Mouse (Mus musculus) induced T-regulatory cell, adult 2 months (primary cell): Measurements from ENCODE around the gene Psenen.

Experiments
- DNase-seq: peaks from one replicate; pipeline ENCODE4 v3.0.0-alpha.2; 2012; ENCODE audit warnings: low read depth

Gene Psenen

GRCm38 (mm10) chr7:30553810-30554584 is 9.4 kb downstream of the Psenen start:
- no peak for DNase-seq

DNA sequence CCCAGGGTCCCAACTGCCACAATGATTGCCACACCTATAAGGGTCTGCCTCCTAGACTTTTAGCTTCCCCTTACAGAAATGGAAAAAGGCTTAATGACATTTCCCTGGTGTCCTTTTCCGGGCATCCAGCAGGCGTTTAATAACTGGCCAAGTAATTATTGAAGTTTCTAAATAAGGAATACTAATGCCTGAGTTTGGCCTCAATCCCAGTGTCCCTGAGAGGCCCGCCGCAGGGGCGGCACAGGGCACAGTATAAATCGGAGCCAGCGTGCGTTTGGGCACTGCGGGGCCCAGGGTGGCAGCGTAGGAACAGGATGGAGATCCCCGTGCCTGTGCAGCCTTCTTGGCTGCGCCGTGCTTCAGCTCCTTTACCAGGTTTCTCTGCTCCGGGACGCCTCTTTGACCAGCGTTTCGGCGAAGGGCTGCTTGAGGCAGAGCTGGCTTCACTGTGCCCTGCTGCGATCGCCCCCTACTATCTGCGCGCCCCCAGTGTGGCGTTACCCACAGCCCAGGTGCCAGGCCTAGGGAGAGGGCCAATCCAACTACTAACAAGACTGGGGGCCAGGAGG is 10.3 kb downstream of the Psenen start:
- peak; percentile 60 for DNase-seq

DNA sequence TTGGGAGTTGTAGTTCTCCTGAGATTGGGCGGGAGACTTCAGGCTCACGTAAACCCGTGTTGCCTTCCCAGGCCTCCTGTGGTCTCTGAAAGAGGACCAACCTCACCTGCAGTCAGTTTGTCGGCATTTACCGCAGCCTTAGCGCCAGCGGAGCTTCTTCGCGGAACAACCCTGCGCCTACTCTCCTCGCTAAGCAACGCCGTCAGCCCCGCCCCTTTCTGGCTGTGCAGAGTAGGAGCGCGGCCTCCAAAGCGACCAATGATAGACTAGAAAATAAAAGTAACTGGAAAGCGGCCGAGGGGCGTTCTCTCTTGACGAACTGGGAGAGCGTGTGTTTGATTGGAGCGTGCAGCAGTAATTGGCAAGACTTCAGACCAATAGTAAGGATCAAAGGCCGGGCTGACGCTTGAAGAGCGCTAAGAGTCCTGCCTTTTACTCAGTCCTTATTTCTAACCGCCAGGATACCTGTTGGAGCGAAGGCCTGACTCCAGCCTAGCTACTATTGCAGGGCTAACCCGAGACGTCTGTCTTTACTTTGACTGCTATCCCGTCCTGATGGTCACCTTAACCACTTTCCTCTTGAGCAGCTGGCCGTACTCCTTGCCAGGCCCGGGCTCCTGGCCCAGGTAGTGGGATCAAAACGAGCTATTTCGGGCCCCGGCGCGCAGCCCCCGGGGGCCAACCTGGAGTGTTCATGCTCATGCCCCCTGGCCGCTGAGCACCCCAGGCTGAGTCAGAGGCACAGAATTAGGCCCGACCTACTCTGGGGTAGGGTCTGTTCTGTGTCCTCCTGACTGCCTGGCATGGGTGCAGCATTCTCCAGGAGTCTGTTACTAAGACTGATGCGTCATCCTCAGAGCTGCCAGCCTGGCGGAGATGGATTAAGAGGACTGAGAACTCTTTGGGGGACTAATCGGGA is 11.1 kb downstream of the Psenen start, which contains the start of the genes Hspb6 and Proser3:
Hspb6 (plus strand) TSS at position 77 of the 919 bp plus-strand sequence.
Proser3 (minus strand) TSS at position 198 of the 919 bp plus-strand sequence.
- peak; percentile 99 for DNase-seq

GRCm38 (mm10) chr7:30551445-30552101 is 11.9 kb downstream of the Psenen start:
- DNase-seq = no peak

DNA sequence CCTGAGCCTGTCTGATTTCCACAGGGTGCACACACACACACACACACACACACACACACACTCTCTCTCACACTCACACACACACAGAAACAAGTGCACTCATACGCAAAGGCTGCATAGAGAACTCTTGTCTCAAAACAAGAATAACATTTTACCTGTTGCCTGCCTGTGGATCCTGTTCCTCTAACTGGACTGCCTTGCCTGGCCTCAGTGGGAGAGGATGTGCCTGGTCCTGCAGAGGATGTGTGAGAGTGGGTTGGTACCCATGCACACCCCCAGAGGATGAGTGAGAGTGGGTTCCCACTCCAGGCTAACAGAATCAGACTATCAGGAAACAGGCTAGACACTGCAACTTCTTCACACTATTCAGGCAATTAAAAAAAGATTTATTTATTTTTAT is 12.8 kb downstream of the Psenen start:
- DNase-seq = no peak

DNA sequence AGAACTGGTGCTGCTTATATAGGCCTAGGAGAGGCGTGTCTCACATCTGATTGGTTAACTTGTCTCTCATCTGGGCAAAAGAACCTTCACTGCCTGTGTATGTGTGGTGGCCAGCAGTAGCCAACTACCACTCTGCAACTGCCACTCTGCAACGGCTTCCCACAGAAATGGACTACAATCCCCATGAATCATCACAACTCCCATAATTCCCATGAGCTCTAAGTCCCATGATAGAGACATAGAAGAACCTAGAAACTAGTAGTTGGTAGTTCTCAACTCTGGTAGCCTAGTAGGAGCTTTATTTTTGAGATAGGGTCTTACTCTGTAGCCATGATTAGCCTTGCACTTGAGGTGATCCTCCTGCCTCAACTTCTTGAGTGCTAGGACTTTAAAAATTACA is 13.5 kb downstream of the Psenen start:
- no peak for DNase-seq

DNA sequence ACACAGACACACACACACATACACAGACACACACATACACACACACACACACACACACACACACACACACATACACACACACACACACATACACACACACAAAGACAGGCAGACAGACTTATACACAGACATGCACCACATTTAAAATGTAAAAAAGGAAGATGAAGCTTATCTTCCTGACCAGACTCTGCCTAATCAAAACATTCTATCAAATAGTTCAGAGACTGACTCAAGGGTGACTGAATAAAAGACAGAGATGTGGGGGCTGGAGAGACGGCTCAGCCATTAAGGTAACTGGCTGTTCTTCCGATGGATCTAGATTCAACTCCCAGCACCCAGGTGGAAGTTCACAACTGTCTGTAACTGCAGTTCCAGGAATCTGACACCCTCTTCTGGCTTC is 19.1 kb downstream of the Psenen start:
- no peak for DNase-seq

DNA sequence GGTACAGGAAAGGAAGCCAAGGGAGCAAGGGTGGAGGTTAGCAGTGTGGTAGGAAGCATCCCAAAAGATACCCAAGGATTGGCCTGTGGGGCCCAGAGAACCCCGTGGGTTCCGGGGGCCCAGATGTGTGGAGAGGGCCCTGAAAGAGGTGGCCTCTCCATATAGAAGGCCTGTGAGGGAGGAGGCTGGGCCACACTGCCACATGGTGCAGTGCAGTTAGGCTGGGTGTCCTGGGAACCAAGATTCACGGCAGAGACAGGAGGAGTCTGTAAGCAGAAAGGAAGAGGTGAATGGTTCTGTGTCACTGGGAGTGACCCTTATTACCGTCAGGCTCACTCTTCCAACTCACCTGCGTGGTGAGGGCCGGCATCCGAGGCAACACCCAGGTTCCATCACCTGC is 22.9 kb downstream of the Psenen start:
- DNase-seq = no peak

GRCm38 (mm10) chr7:30534633-30535577 is 28.5 kb downstream of the Psenen start, which contains the start of gene Arhgap33:
Gene Arhgap33, minus strand, starts transcription at chr7:30535060.
- DNase-seq = peak; percentile 99

DNA sequence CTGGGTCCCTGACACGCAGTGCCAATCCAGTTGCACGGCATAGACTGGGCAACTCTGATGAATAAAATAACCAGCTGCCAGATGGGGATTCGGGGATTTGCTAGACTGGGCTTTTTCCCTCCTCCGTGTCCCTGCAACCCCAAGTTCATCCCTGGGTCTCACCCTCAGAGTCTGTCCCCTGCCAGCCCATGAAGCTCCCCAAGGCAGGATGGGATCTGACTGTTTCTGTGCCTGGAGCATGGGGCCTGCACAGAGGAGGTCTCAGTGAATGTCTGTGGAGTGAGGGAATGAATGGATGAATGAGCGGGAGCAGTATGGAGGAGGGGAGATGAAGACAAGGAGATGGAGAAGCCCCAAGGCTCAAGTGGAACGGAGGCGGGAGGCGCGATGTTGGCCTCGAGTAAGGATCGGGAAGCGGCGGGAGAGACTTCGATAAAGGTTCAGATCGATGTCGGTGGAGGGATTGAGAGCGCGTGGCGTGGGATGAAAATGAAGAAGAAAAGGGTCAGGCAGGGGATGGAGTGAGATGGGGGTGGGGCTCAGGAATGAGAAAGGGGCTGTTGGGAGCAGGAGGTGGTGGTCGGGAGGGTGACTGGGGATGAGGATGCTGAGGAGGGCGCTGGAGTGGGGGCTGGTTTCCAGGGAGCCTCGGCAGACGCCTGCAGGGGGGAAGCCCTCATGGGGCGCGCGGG is 29.3 kb downstream of the Psenen start:
- DNase-seq = no peak

- no peak for DNase-seq
Measured at GRCm38 (mm10) chr7:30532931-30533330, 30.5 kb downstream of the Psenen start.

- DNase-seq = no peak
Measured at GRCm38 (mm10) chr7:30531291-30531815, 32.1 kb downstream of the Psenen start.

DNA sequence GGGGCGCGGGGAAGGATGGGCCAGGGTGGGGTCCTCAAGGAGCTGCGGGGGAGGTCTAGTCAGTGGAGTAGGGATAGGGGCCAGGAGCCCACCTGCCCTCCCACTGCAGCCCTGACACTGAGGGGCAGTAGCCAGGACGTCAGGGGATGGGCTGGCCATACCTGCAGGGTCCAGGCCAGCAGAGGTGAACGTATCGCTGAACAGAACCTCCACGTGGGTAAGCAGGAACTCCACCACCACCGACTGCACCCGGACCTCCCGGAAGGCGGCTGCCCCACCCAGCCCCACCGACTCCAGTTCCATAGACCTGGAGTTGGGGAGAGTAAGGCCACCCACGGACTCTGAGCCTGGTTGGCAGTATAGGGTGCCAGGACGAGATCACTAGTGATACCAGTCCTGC is 36.4 kb downstream of the Psenen start:
- DNase-seq = no peak

- DNase-seq = no peak
Measured at GRCm38 (mm10) chr7:30526399-30526798, 37.0 kb downstream of the Psenen start.

- DNase-seq = no peak
Measured at GRCm38 (mm10) chr7:30525954-30526353, 37.5 kb downstream of the Psenen start.

- no peak for DNase-seq
Measured at GRCm38 (mm10) chr7:30524487-30524886, 38.9 kb downstream of the Psenen start.

DNA sequence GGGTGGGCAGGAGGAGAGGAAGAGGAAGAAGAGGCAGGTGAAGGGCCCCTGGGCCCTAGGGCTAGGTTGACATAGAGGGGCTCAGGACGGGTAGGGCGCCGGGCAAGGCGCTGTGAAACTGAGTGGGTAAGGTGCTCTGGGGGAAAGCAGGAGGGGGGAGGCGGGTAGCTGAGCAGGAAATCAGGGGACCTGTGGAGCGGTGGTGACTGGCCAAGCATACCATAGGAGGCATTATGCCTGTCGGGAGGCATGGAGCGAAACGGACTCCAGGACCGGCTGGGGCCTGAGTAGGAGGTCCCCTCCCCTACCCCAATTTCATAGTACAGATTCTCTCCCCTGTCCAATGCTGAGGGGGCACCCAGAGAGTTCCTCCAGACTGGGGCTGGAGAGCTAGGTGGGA is 40.6 kb downstream of the Psenen start:
- no peak for DNase-seq

GRCm38 (mm10) chr7:30520856-30521255 is 42.6 kb downstream of the Psenen start:
- DNase-seq = no peak

DNA sequence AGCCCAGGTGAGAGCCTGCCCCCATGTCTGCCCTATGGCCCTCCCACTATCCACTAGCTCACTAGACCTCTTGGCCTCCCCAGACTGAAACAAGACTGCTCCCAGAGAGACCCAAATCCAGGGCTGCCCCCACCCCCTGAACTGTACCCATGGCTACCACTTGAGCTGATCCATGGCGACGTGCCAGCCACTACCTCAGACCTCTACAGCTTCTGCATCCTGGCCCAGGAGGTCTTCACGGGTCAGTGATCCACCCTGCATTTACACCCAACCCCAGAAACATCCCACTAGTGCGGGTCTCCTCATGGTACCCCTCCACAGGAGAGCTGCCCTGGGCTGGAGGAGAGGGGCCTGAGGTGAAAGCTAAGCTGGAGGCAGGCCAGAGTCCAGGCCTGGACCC is 43.0 kb downstream of the Psenen start:
- no peak for DNase-seq

- DNase-seq = no peak
Measured at GRCm38 (mm10) chr7:30518325-30518724, 45.1 kb downstream of the Psenen start.
